8 mouse cellular contexts compared by ENCODE assay signal in the genomic region with DNA sequence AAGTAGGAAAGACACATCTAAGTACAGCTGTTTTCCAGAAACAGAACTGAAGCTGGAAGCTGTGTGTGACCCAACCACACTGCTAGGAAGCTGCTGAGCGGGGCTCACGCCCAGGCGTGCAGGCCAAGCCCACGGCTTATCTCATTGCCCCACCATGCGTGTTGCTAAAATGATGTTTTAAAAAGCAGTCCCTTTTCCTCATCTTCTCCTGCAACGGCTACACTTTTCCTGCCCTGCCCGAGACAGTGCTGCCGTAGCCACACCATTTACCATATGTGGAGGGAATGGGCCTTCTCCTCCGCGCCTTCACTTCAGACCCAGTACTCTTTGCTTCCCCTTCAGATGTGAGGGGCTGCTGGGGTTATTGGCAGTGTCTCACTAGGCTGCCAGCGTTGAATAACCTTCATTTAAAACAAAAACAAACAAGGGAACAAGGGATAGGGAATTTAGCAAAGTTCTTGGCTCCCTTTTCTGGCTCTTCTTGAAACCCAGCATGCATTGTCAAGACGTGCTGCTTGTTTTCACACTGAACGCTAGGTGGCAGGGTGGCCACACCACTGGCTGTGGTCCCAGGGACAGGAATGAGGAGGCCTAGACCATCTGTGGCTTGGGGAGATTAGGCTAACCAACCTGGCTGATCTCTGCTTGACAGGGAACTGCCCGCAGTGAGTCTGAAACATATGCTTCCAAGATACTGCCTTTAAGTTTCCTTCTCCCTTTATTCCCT.
A peak's percentile ranks its signal among the peaks of the same experiment; 100 is the strongest.
DNase-seq lines count a peak whose midpoint lies in the region; ATAC-seq lines count a peak whose summit lies in the region.

No protein-coding gene starts in this region.

- WGBS in hindbrain, embryonic 12.5 days, result 50% methylated on average over 14 of the region's 14 CpGs

- peaks cover 10% of the 10 kb centered on the region for H3K27me3 ChIP-seq in hindbrain, embryonic 12.5 days

- H3K9ac ChIP-seq in hindbrain, embryonic 12.5 days, result no peak overlapping the region

- peak overlapping the region; percentile 55 for H3K27ac ChIP-seq in hindbrain, embryonic 12.5 days

- no peak overlapping the region for H3K4me2 ChIP-seq in hindbrain, embryonic 12.5 days (replicated peaks)

- ATAC-seq in hindbrain, embryonic 12.5 days (ENCODE audit: low FRiP score), result peak; percentile 92

- no peak overlapping the region for H3K4me3 ChIP-seq in hindbrain, embryonic 12.5 days

- H3K9me3 ChIP-seq in hindbrain, embryonic 12.5 days (replicated peaks), result no peaks in the 10 kb centered on the region

- H3K36me3 ChIP-seq in hindbrain, embryonic 12.5 days, result no peaks in the 10 kb centered on the region

- peaks cover 22% of the 10 kb centered on the region for H3K4me1 ChIP-seq in hindbrain, embryonic 12.5 days

- DNase-seq in Muller cell, postnatal 12 days (ENCODE audit: inconsistent ontology term), result peak; percentile 94
- DNase-seq in cerebellum, adult 9-11 months, result peak; percentile 94
- DNase-seq in frontal cortex, adult 2 months (ENCODE audit: extremely low spot score in 1 of 2, low spot score in 1 of 2), result peak; percentile 47 to 90
- DNase-seq in layer of hippocampus, postnatal 14 days (ENCODE audit: low spot score in 2 of 2), result peak; percentile 82 to 93
- DNase-seq in lung, postnatal 14 days, result peak; percentile 88
- peak; percentile 82 for DNase-seq in retina, adult 2 months (ENCODE audit: low read depth, low spot score)
- DNase-seq in thymus, postnatal 36 days, result peak; percentile 72 to 73
